Mouse (Mus musculus) heart, embryonic 14.5 days (tissue): ENCODE data around the gene Frmpd1. TPM values are rescaled to one million over a fixed set of nuclear protein-coding genes. Genes with fewer than 3 reads are reported as not detected.

Experiments
- ATAC-seq: fragments of 200-750 bp; cut with Nextera tagmentation; 2 replicates; pipeline ENCODE4 v1.8.0; 2017; ENCODE audit warnings: low read depth, moderate TSS enrichment; ENCODE audit not compliant: insufficient number of reproducible peaks, insufficient read depth, low FRiP score
- H3K27ac ChIP-seq, 2 experiments: fragments of 200-500 bp in 1 of 2; fragments of 300-500 bp in 1 of 2; sonication (generic) in 1 of 2; replicated peaks in 1 of 2; 2 replicates each; pipeline ENCODE4 v1.5.1; 2012 to 2014; ENCODE audit warnings: low read depth in 2 of 2, low read length in 2 of 2, control low read depth in 1 of 2, mild to moderate bottlenecking in 1 of 2, mixed read lengths in 1 of 2; ENCODE audit not compliant: control insufficient read depth in 1 of 2, insufficient read depth in 1 of 2
- H3K27me3 ChIP-seq: fragments of 300-500 bp; sonication (generic); 2 replicates; pipeline ENCODE4 v1.6.1; 2014; ENCODE audit warnings: mild to moderate bottlenecking, low read length, control low read depth; ENCODE audit not compliant: control insufficient read depth, insufficient read depth
- H3K36me3 ChIP-seq: fragments of 300-500 bp; sonication (generic); 2 replicates; pipeline ENCODE4 v1.6.1; 2014; ENCODE audit warnings: mild to moderate bottlenecking, control low read depth, low read length, mixed read lengths; ENCODE audit not compliant: control insufficient read depth, insufficient read depth
- H3K4me1 ChIP-seq, 2 experiments: fragments of 200-500 bp in 1 of 2; fragments of 300-500 bp in 1 of 2; sonication (generic) in 1 of 2; 2 replicates each; pipeline ENCODE4 v1.6.1; 2012 to 2014; ENCODE audit warnings: low read length in 2 of 2, control low read depth in 1 of 2, mixed read lengths in 1 of 2; ENCODE audit not compliant: control insufficient read depth in 2 of 2, insufficient read depth in 2 of 2
- H3K4me2 ChIP-seq: fragments of 300-500 bp; sonication (generic); 2 replicates; pipeline ENCODE4 v1.6.1; 2014; ENCODE audit warnings: mild to moderate bottlenecking, low read length
- H3K4me3 ChIP-seq, 2 experiments: fragments of 200-500 bp in 1 of 2; fragments of 300-500 bp in 1 of 2; sonication (generic) in 1 of 2; 2 replicates each; pipeline ENCODE4 v1.5.1; 2012 to 2014; ENCODE audit warnings: low read length in 2 of 2, mild to moderate bottlenecking in 2 of 2, control low read depth in 1 of 2, low read depth in 1 of 2, moderate library complexity in 1 of 2; ENCODE audit not compliant: control insufficient read depth in 1 of 2, insufficient read depth in 1 of 2
- H3K9ac ChIP-seq: fragments of 300-500 bp; sonication (generic); 2 replicates; pipeline ENCODE4 v1.6.1; 2014; ENCODE audit warnings: mild to moderate bottlenecking, low read length
- H3K9me3 ChIP-seq: fragments of 300-500 bp; sonication (generic); 2 replicates; pipeline ENCODE4 v1.6.1; 2016; ENCODE audit warnings: low read length, control low read depth; ENCODE audit not compliant: control insufficient read depth
- WGBS: fragments of 180-500 bp; shearing (Covaris S2); extraction: QIAGEN DNeasy Blood & Tissue Kit; methylation state at CpG from one replicate; pipeline ENCODE4 v1.1.7; 2014; 5-methylcytosine and 5-hydroxymethylcytosine counted together
- polyA plus RNA-seq: library from polyadenylated mRNA; unstranded; fragments of >200 nt; fragmentation: Nextera tagmentation; extraction: Ambion mirVana; gene quantifications from 2 replicates; pipeline ENCODE4 v1.2.1, GENCODE M21; 2014

Gene Frmpd1
- polyA plus RNA-seq, 1 experiment from 2014 or later: 2.6 TPM

- Histone ChIP-seq H3K27me3 (no peaks in the 10 kb centered on the region), H3K9ac (no peak overlapping the region), H3K4me1 (peaks cover 5 to 6% of the 10 kb centered on the region in 2 experiments; a peak in 3 of 4 replicates), H3K27ac (no peak overlapping the region), H3K36me3 (no peaks in the 10 kb centered on the region), H3K4me3 (no peak overlapping the region), H3K4me2 (no peak overlapping the region), H3K9me3 (no peaks in the 10 kb centered on the region)
- WGBS: 57% methylated on average over 3 of the region's 3 CpGs
- no peak for ATAC-seq
Measured at GRCm38 (mm10) chr4:45198296-45198695, 13.6 kb downstream of the Frmpd1 start.

GRCm38 (mm10) chr4:45203283-45203682 is 18.6 kb downstream of the Frmpd1 start:
- Histone ChIP-seq H3K9ac (no peak overlapping the region), H3K4me2 (no peak overlapping the region), H3K27me3 (no peaks in the 10 kb centered on the region), H3K27ac (no peak overlapping the region), H3K9me3 (no peaks in the 10 kb centered on the region), H3K4me3 (no peak overlapping the region), H3K36me3 (no peaks in the 10 kb centered on the region), H3K4me1 (peaks cover 5 to 6% of the 10 kb centered on the region in 2 experiments; a peak in 3 of 4 replicates)
- WGBS: 91% methylated on average over 7 of the region's 7 CpGs
- no peak for ATAC-seq

- WGBS: 31% methylated on average over 4 of the region's 4 CpGs
- no peak overlapping the region for H3K4me3 ChIP-seq
- no peaks in the 10 kb centered on the region for H3K27me3 ChIP-seq
- H3K4me2 ChIP-seq: no peak overlapping the region
- no peak overlapping the region for H3K9ac ChIP-seq
- no peak for ATAC-seq
- no peak overlapping the region for H3K27ac ChIP-seq
- peaks cover 0 to under 1% of the 10 kb centered on the region in 2 experiments; a peak in 1 of 4 replicates for H3K4me1 ChIP-seq
- H3K9me3 ChIP-seq: no peaks in the 10 kb centered on the region
- H3K36me3 ChIP-seq: no peaks in the 10 kb centered on the region
Measured at GRCm38 (mm10) chr4:45207444-45207843, 22.8 kb downstream of the Frmpd1 start.

GRCm38 (mm10) chr4:45208832-45209363 is 24.2 kb downstream of the Frmpd1 start:
- H3K4me2 ChIP-seq: no peak overlapping the region
- H3K27me3 ChIP-seq: no peaks in the 10 kb centered on the region
- ATAC-seq: no peak
- H3K27ac ChIP-seq: no peak overlapping the region
- no peak overlapping the region for H3K4me3 ChIP-seq
- H3K4me1 ChIP-seq: peaks cover 2 to 5% of the 10 kb centered on the region in 2 experiments; a peak in 2 of 4 replicates
- WGBS: 81% methylated on average over 12 of the region's 12 CpGs
- H3K9ac ChIP-seq: no peak overlapping the region
- H3K9me3 ChIP-seq: no peaks in the 10 kb centered on the region
- H3K36me3 ChIP-seq: no peaks in the 10 kb centered on the region

- Histone ChIP-seq H3K4me2 (no peak overlapping the region), H3K36me3 (no peaks in the 10 kb centered on the region), H3K27me3 (no peaks in the 10 kb centered on the region), H3K9ac (no peak overlapping the region), H3K4me3 (no peak overlapping the region), H3K4me1 (peaks cover 2 to 5% of the 10 kb centered on the region in 2 experiments; a peak in 2 of 4 replicates), H3K9me3 (peaks cover 3% of the 10 kb centered on the region; the same call in 1 of the 2 replicates), H3K27ac (no peak overlapping the region)
- WGBS: 37% methylated on average over 11 of the region's 11 CpGs
- ATAC-seq: no peak
Measured at GRCm38 (mm10) chr4:45212342-45213063, 27.8 kb downstream of the Frmpd1 start.

GRCm38 (mm10) chr4:45219946-45220345 is 35.3 kb downstream of the Frmpd1 start:
- H3K4me2 ChIP-seq: no peak overlapping the region
- H3K9ac ChIP-seq: no peak overlapping the region
- 0 out of 2 replicates have a peak, but pooled peaks cover 3% of the 10 kb centered on the region for H3K9me3 ChIP-seq
- no peaks in the 10 kb centered on the region for H3K36me3 ChIP-seq
- H3K4me1 ChIP-seq: no peaks in the 10 kb centered on the region
- no peak overlapping the region for H3K4me3 ChIP-seq
- H3K27me3 ChIP-seq: no peaks in the 10 kb centered on the region
- ATAC-seq: no peak
- H3K27ac ChIP-seq: no peak overlapping the region
- WGBS: 91% methylated on average over 8 of the region's 8 CpGs

- no peaks in the 10 kb centered on the region for H3K4me1 ChIP-seq
- 0 out of 2 replicates have a peak, but pooled peaks cover 5% of the 10 kb centered on the region for H3K9me3 ChIP-seq
- H3K36me3 ChIP-seq: no peaks in the 10 kb centered on the region
- no peak overlapping the region for H3K4me3 ChIP-seq
- H3K4me2 ChIP-seq: no peak overlapping the region
- no peaks in the 10 kb centered on the region for H3K27me3 ChIP-seq
- WGBS: 92% methylated on average over 2 of the region's 2 CpGs
- no peak for ATAC-seq
- H3K27ac ChIP-seq: no peak overlapping the region
- H3K9ac ChIP-seq: no peak overlapping the region
Measured at GRCm38 (mm10) chr4:45222395-45222794, 37.7 kb downstream of the Frmpd1 start.
